40 mouse cellular contexts compared by ENCODE assay signal in genomic region chr2:164827146-164827850, GRCm38 (mm10). TPM values are rescaled to one million over a fixed set of nuclear protein-coding genes. Genes with fewer than 3 reads are reported as not detected.
DNase-seq lines count a peak whose midpoint lies in the region; ATAC-seq and TF ChIP-seq lines count a peak whose summit lies in the region.
"Had no signal": no experiment of that assay in that cellular context is flagged by ENCODE, and none has a peak within 500 bp of the region (broad histone marks: within the 10 kb centered on the region; RNA-seq: fewer than 3 reads in every experiment).

No protein-coding gene starts in this region.

- no peak overlapping the region for H3K4me2 ChIP-seq in midbrain, embryonic 13.5 days (replicated peaks)
- H3K4me2 ChIP-seq in midbrain, postnatal 0 days (ENCODE audit: low read depth, low read length, poor library complexity, severe bottlenecking) = no peak overlapping the region
- no peak overlapping the region for H3K4me2 ChIP-seq in kidney, embryonic 15.5 days
- no peak overlapping the region for H3K4me2 ChIP-seq in forebrain, embryonic 15.5 days (replicated peaks)
- H3K4me2 ChIP-seq: embryonic facial prominence, embryonic 13.5 days; forebrain, embryonic 12.5 days; heart, embryonic 13.5 days; neural tube, embryonic 12.5 days had no signal

- H3K4me1 ChIP-seq in midbrain, embryonic 13.5 days (replicated peaks) = peaks cover 18% of the 10 kb centered on the region
- peaks cover 5% of the 10 kb centered on the region; the same call in 1 of the 2 replicates for H3K4me1 ChIP-seq in midbrain, postnatal 0 days (ENCODE audit: insufficient read depth, low read length)
- peaks cover 2 to 24% of the 10 kb centered on the region in 2 experiments; a peak in 3 of 4 replicates for H3K4me1 ChIP-seq in MEL (ENCODE audit: control insufficient read depth in 1 of 2, insufficient read depth in 2 of 2, low read length in 2 of 2)
- peaks cover 16% of the 10 kb centered on the region for H3K4me1 ChIP-seq in kidney, embryonic 15.5 days
- H3K4me1 ChIP-seq in forebrain, embryonic 15.5 days = peaks cover 18% of the 10 kb centered on the region

- no peaks in the 10 kb centered on the region for H3K27me3 ChIP-seq in midbrain, embryonic 13.5 days
- H3K27me3 ChIP-seq in midbrain, postnatal 0 days (ENCODE audit: insufficient read depth, low read length) = no peaks in the 10 kb centered on the region
- no peaks in the 10 kb centered on the region for H3K27me3 ChIP-seq in MEL (ENCODE audit: control insufficient read depth in 1 of 2, insufficient read depth in 2 of 2, low read length in 2 of 2)
- H3K27me3 ChIP-seq in kidney, embryonic 15.5 days = no peaks in the 10 kb centered on the region
- H3K27me3 ChIP-seq in forebrain, embryonic 15.5 days = no peaks in the 10 kb centered on the region
- H3K27me3 ChIP-seq: embryonic facial prominence, embryonic 13.5 days; forebrain, embryonic 12.5 days; heart, embryonic 13.5 days; neural tube, embryonic 12.5 days had no signal

- WGBS in midbrain, embryonic 13.5 days = 87% methylated on average over 16 of the region's 16 CpGs
- WGBS in midbrain, postnatal 0 days = 92% methylated on average over 16 of the region's 16 CpGs
- WGBS in kidney, embryonic 15.5 days = 87% methylated on average over 16 of the region's 16 CpGs
- 90% methylated on average over 16 of the region's 16 CpGs for WGBS in forebrain, embryonic 15.5 days

- no peak for TF ChIP-seq RAD21 in MEL (IDR thresholded peaks at IDR 0.05; ENCODE audit: low read depth, low read length)

- peak in 1 of 2 experiments; percentile 24; a peak in 1 of 4 replicates for TF ChIP-seq POLR2A in MEL (IDR thresholded peaks at IDR 0.05; ENCODE audit: control insufficient read depth in 1 of 2, insufficient read depth in 1 of 2, low read depth in 1 of 2, low read length in 2 of 2, poor library complexity in 1 of 2)

- TF ChIP-seq CTCF in midbrain, postnatal 0 days (IDR thresholded peaks at IDR 0.05) = no peak
- no peak for TF ChIP-seq CTCF in MEL (IDR thresholded peaks at IDR 0.05 in 2 of 3, conservative IDR thresholded peaks at IDR 0.05 in 1 of 3; ENCODE audit: control insufficient read depth in 1 of 3, insufficient read depth in 1 of 3, low read depth in 2 of 3, low read length in 3 of 3, poor library complexity in 1 of 3, severe bottlenecking in 1 of 3)

- TF ChIP-seq EP300 in MEL (IDR thresholded peaks at IDR 0.05; ENCODE audit: low read depth in 1 of 2, low read length in 2 of 2) = peak in 1 of 2 experiments; percentile 53; a peak in 2 of 4 replicates

- H3K27ac ChIP-seq in midbrain, embryonic 13.5 days = no peak overlapping the region
- H3K27ac ChIP-seq in midbrain, postnatal 0 days (ENCODE audit: low read depth, low read length) = no peak overlapping the region
- H3K27ac ChIP-seq in MEL (ENCODE audit: control insufficient read depth, low read depth, low read length) = peak overlapping the region; percentile 72
- H3K27ac ChIP-seq in kidney, embryonic 15.5 days = no peak overlapping the region
- no peak overlapping the region for H3K27ac ChIP-seq in forebrain, embryonic 15.5 days (replicated peaks)
- H3K27ac ChIP-seq: embryonic facial prominence, embryonic 13.5 days; forebrain, embryonic 12.5 days; heart, adult 2 months; heart, embryonic 13.5 days; midbrain, embryonic 10.5 days; neural tube, embryonic 12.5 days had no signal

- 0 out of 2 replicates have a peak overlapping the region, but pooled peaks have one; percentile 16 for H3K9ac ChIP-seq in midbrain, embryonic 13.5 days (replicated peaks)
- no peak overlapping the region for H3K9ac ChIP-seq in midbrain, postnatal 0 days (replicated peaks; ENCODE audit: low read length, poor library complexity, severe bottlenecking)
- H3K9ac ChIP-seq in MEL (ENCODE audit: control insufficient read depth, low read depth, low read length, poor library complexity, severe bottlenecking) = peak overlapping the region; percentile 38
- H3K9ac ChIP-seq in kidney, embryonic 15.5 days = no peak overlapping the region
- no peak overlapping the region for H3K9ac ChIP-seq in forebrain, embryonic 15.5 days (replicated peaks)
- H3K9ac ChIP-seq: embryonic facial prominence, embryonic 13.5 days; forebrain, embryonic 12.5 days; heart, embryonic 13.5 days; neural tube, embryonic 12.5 days had no signal

- H3K79me2 ChIP-seq in MEL (ENCODE audit: control insufficient read depth, insufficient read depth, low read length, poor library complexity) = peaks cover 4% of the 10 kb centered on the region

- DNase-seq in midbrain, postnatal 0 days (ENCODE audit: low spot score) = no peak
- peak; percentile 79 for DNase-seq in MEL (ENCODE audit: low read depth, low spot score)
- DNase-seq: adrenal gland, postnatal 25 days; B cell, adult 2 months; cerebellum, adult 18-20 months; cerebellum, postnatal 10 days; gastrocnemius, postnatal 36 days; heart, adult 2 months; heart, postnatal 10 days; kidney, adult 2 months; kidney, postnatal 10 days; lung, adult 18-20 months; right cerebral cortex, adult 18-20 months; spleen, adult 18-20 months; thymus, postnatal 4 days had no signal

- ATAC-seq in midbrain, embryonic 13.5 days = no peak
- no peak for ATAC-seq in midbrain, postnatal 0 days (ENCODE audit: low FRiP score)
- ATAC-seq in erythroid progenitor cell, adult 5-6 weeks (replicated peaks; ENCODE audit: low FRiP score, poor library complexity, severe bottlenecking) = peak; percentile 31; the same call in 1 of the 2 replicates
- ATAC-seq in megakaryocyte-erythroid progenitor cell, adult 5-6 weeks (replicated peaks; ENCODE audit: low FRiP score, low TSS enrichment, poor library complexity, severe bottlenecking) = 0 out of 2 replicates have a peak, but pooled peaks have one; percentile 11
- ATAC-seq in kidney, embryonic 15.5 days (replicated peaks; ENCODE audit: low FRiP score) = no peak
- no peak for ATAC-seq in forebrain, embryonic 15.5 days (replicated peaks)
- ATAC-seq: hindbrain, embryonic 16.5 days; lung, postnatal 0 days; midbrain, embryonic 16.5 days had no signal

- peaks cover 47% of the 10 kb centered on the region for H3K36me3 ChIP-seq in midbrain, embryonic 13.5 days
- peaks cover 21% of the 10 kb centered on the region for H3K36me3 ChIP-seq in midbrain, postnatal 0 days (ENCODE audit: insufficient read depth, low read length)
- H3K36me3 ChIP-seq in MEL (ENCODE audit: control insufficient read depth in 1 of 2, insufficient read depth in 2 of 2, low read length in 2 of 2) = peaks cover 0 to 19% of the 10 kb centered on the region in 2 experiments; a peak in 2 of 4 replicates
- peaks cover 48% of the 10 kb centered on the region for H3K36me3 ChIP-seq in kidney, embryonic 15.5 days
- H3K36me3 ChIP-seq in forebrain, embryonic 15.5 days = peaks cover 28% of the 10 kb centered on the region

- no peak overlapping the region for H3K4me3 ChIP-seq in midbrain, embryonic 13.5 days (replicated peaks)
- no peak overlapping the region for H3K4me3 ChIP-seq in midbrain, postnatal 0 days (ENCODE audit: low read depth, low read length)
- H3K4me3 ChIP-seq in MEL (ENCODE audit: control insufficient read depth in 1 of 2, insufficient read depth in 1 of 2, low read depth in 2 of 2, low read length in 2 of 2) = no peak overlapping the region
- no peak overlapping the region for H3K4me3 ChIP-seq in kidney, embryonic 15.5 days (replicated peaks)
- no peak overlapping the region for H3K4me3 ChIP-seq in forebrain, embryonic 15.5 days
- H3K4me3 ChIP-seq: embryonic facial prominence, embryonic 13.5 days; erythroblast, embryonic 14.5 days; forebrain, embryonic 12.5 days; heart, adult 2 months; heart, embryonic 13.5 days; midbrain, embryonic 10.5 days; myocyte; neural tube, embryonic 12.5 days had no signal

- H3K9me3 ChIP-seq in midbrain, embryonic 13.5 days = no peaks in the 10 kb centered on the region
- no peaks in the 10 kb centered on the region for H3K9me3 ChIP-seq in midbrain, postnatal 0 days (ENCODE audit: low read length)
- H3K9me3 ChIP-seq in MEL (replicated peaks; ENCODE audit: insufficient read depth, low read length) = no peaks in the 10 kb centered on the region
- H3K9me3 ChIP-seq in kidney, embryonic 15.5 days (replicated peaks) = no peaks in the 10 kb centered on the region
- H3K9me3 ChIP-seq in forebrain, embryonic 15.5 days = no peaks in the 10 kb centered on the region
- H3K9me3 ChIP-seq: embryonic facial prominence, embryonic 13.5 days; forebrain, embryonic 12.5 days; heart, embryonic 13.5 days; midbrain, embryonic 10.5 days; neural tube, embryonic 12.5 days had no signal

RNA-seq across cellular contexts. Expression of gene Spata25, which starts 1.0 kb away (rescaled TPM):
- not detected in 2 replicates for polyA plus RNA-seq in midbrain, embryonic 13.5 days (2015; fragmentation: Nextera tagmentation; extraction: Ambion mirVana)
- total RNA-seq in midbrain, postnatal 0 days (2014; rRNA removed) = 1.1 TPM in 1 of 2 replicates, not detected in the other
- not detected in 2 replicates for polyA plus RNA-seq in midbrain, postnatal 0 days (2015; fragmentation: Nextera tagmentation; extraction: Ambion mirVana)
- 0.42 and 0.50 TPM in 2 replicates for total RNA-seq in MEL (2012; rRNA removed)
- polyA plus RNA-seq in MEL (2012; ENCODE audit: insufficient read depth in 1 of 2, insufficient read length in 2 of 2, low read depth in 1 of 2, low replicate concordance in 2 of 2, missing spikeins in 1 of 2) = under 1 TPM in 1 of 2 experiments, not detected in 1; 0.13 TPM
- total RNA-seq in erythroid progenitor cell, adult 5-6 weeks (2015; ENCODE audit: low replicate concordance) = not detected in 2 replicates
- total RNA-seq in erythroid progenitor cell, adult 5-6 weeks (2017; ENCODE audit: low replicate concordance) = not detected in 2 replicates
- total RNA-seq in megakaryocyte-erythroid progenitor cell, adult 5-6 weeks (2014; fragmentation: Nextera tagmentation) = not detected in 2 replicates
- total RNA-seq in megakaryocyte-erythroid progenitor cell, adult 5-6 weeks (2017) = not detected in 2 replicates
- polyA plus RNA-seq in kidney, embryonic 15.5 days (2015; fragmentation: Nextera tagmentation; extraction: Ambion mirVana) = 0.21 TPM in 1 of 2 replicates, not detected in the other
- not detected in 2 replicates for polyA plus RNA-seq in forebrain, embryonic 15.5 days (2015; fragmentation: Nextera tagmentation; extraction: Ambion mirVana)
- total RNA-seq: adrenal gland, adult 18-20 months; adrenal gland, postnatal 25 days; common myeloid progenitor, adult 5-6 weeks; gastrocnemius, adult 18-20 months; hematopoietic stem cell, adult 5-6 weeks; left cerebral cortex, adult 18-20 months; left cerebral cortex, postnatal 25 days had no signal
- polyA plus RNA-seq: brain, embryonic 14.5 days; embryonic facial prominence, embryonic 13.5 days; erythroblast, embryonic 14.5 days; forebrain, embryonic 12.5 days; frontal cortex, adult 2 months; heart, embryonic 13.5 days; hindbrain, embryonic 16.5 days; intestine, embryonic 14.5 days; kidney, adult 2 months; lung, postnatal 0 days; midbrain, embryonic 10.5 days; midbrain, embryonic 16.5 days; neural tube, embryonic 12.5 days; stomach, embryonic 16.5 days had no signal

RNA-seq across cellular contexts. Expression of gene Zswim1, which starts 4.8 kb away (rescaled TPM):
- polyA plus RNA-seq in midbrain, embryonic 13.5 days (2015; fragmentation: Nextera tagmentation; extraction: Ambion mirVana) = 25.4 and 25.8 TPM in 2 replicates
- 24.8 and 25.1 TPM in 2 replicates for total RNA-seq in midbrain, postnatal 0 days (2014; rRNA removed)
- 35.3 and 36.0 TPM in 2 replicates for polyA plus RNA-seq in midbrain, postnatal 0 days (2015; fragmentation: Nextera tagmentation; extraction: Ambion mirVana)
- total RNA-seq in MEL (2012; rRNA removed) = 7.1 and 8.2 TPM in 2 replicates
- 10 to 100 TPM in 1 of 2 experiments, not detected in 1; 17.4 TPM for polyA plus RNA-seq in MEL (2012; ENCODE audit: insufficient read depth in 1 of 2, insufficient read length in 2 of 2, low read depth in 1 of 2, low replicate concordance in 2 of 2, missing spikeins in 1 of 2)
- 1.1 and 5.4 TPM in 2 replicates for total RNA-seq in erythroid progenitor cell, adult 5-6 weeks (2015; ENCODE audit: low replicate concordance)
- total RNA-seq in erythroid progenitor cell, adult 5-6 weeks (2017; ENCODE audit: low replicate concordance) = 0.30 TPM in 1 of 2 replicates, not detected in the other
- total RNA-seq in megakaryocyte-erythroid progenitor cell, adult 5-6 weeks (2014; fragmentation: Nextera tagmentation) = 11.0 and 14.2 TPM in 2 replicates
- 2.5 and 3.3 TPM in 2 replicates for total RNA-seq in megakaryocyte-erythroid progenitor cell, adult 5-6 weeks (2017)
- polyA plus RNA-seq in kidney, embryonic 15.5 days (2015; fragmentation: Nextera tagmentation; extraction: Ambion mirVana) = 18.4 and 19.8 TPM in 2 replicates
- 22.8 TPM in 2 replicates for polyA plus RNA-seq in forebrain, embryonic 15.5 days (2015; fragmentation: Nextera tagmentation; extraction: Ambion mirVana)

RNA-seq across cellular contexts. Expression of gene Ctsa, which starts 5.4 kb away (rescaled TPM):
- polyA plus RNA-seq in midbrain, embryonic 13.5 days (2015; fragmentation: Nextera tagmentation; extraction: Ambion mirVana) = 92.0 and 94.2 TPM in 2 replicates
- total RNA-seq in midbrain, postnatal 0 days (2014; rRNA removed) = 110 and 112 TPM in 2 replicates
- 101 and 102 TPM in 2 replicates for polyA plus RNA-seq in midbrain, postnatal 0 days (2015; fragmentation: Nextera tagmentation; extraction: Ambion mirVana)
- 46.3 and 50.5 TPM in 2 replicates for total RNA-seq in MEL (2012; rRNA removed)
- polyA plus RNA-seq in MEL (2012; ENCODE audit: insufficient read depth in 1 of 2, insufficient read length in 2 of 2, low read depth in 1 of 2, low replicate concordance in 2 of 2, missing spikeins in 1 of 2) = 10 to 100 TPM in 1 of 2 experiments, not detected in 1; 87.7 TPM
- total RNA-seq in erythroid progenitor cell, adult 5-6 weeks (2015; ENCODE audit: low replicate concordance) = 34.0 and 35.3 TPM in 2 replicates
- total RNA-seq in erythroid progenitor cell, adult 5-6 weeks (2017; ENCODE audit: low replicate concordance) = 38.9 and 43.0 TPM in 2 replicates
- 63.5 and 87.0 TPM in 2 replicates for total RNA-seq in megakaryocyte-erythroid progenitor cell, adult 5-6 weeks (2014; fragmentation: Nextera tagmentation)
- total RNA-seq in megakaryocyte-erythroid progenitor cell, adult 5-6 weeks (2017) = 40.0 and 58.0 TPM in 2 replicates
- polyA plus RNA-seq in kidney, embryonic 15.5 days (2015; fragmentation: Nextera tagmentation; extraction: Ambion mirVana) = 160 and 170 TPM in 2 replicates
- 97.7 and 98.4 TPM in 2 replicates for polyA plus RNA-seq in forebrain, embryonic 15.5 days (2015; fragmentation: Nextera tagmentation; extraction: Ambion mirVana)

RNA-seq across cellular contexts. Expression of gene Neurl2, which starts 6.0 kb away (rescaled TPM):
- polyA plus RNA-seq in midbrain, embryonic 13.5 days (2015; fragmentation: Nextera tagmentation; extraction: Ambion mirVana) = 4.7 TPM in 2 replicates
- total RNA-seq in midbrain, postnatal 0 days (2014; rRNA removed) = 10.4 and 11.2 TPM in 2 replicates
- 7.6 and 7.8 TPM in 2 replicates for polyA plus RNA-seq in midbrain, postnatal 0 days (2015; fragmentation: Nextera tagmentation; extraction: Ambion mirVana)
- total RNA-seq in MEL (2012; rRNA removed) = 1.6 and 2.0 TPM in 2 replicates
- polyA plus RNA-seq in MEL (2012; ENCODE audit: insufficient read depth in 1 of 2, insufficient read length in 2 of 2, low read depth in 1 of 2, low replicate concordance in 2 of 2, missing spikeins in 1 of 2) = 1 to 10 TPM in 1 of 2 experiments, not detected in 1; 2.6 TPM
- not detected in 2 replicates for total RNA-seq in erythroid progenitor cell, adult 5-6 weeks (2015; ENCODE audit: low replicate concordance)
- total RNA-seq in erythroid progenitor cell, adult 5-6 weeks (2017; ENCODE audit: low replicate concordance) = 1.2 TPM in 1 of 2 replicates, not detected in the other
- total RNA-seq in megakaryocyte-erythroid progenitor cell, adult 5-6 weeks (2014; fragmentation: Nextera tagmentation) = 0.26 and 1.8 TPM in 2 replicates
- total RNA-seq in megakaryocyte-erythroid progenitor cell, adult 5-6 weeks (2017) = 2.3 TPM in 1 of 2 replicates, not detected in the other
- polyA plus RNA-seq in kidney, embryonic 15.5 days (2015; fragmentation: Nextera tagmentation; extraction: Ambion mirVana) = 7.0 and 8.9 TPM in 2 replicates
- polyA plus RNA-seq in forebrain, embryonic 15.5 days (2015; fragmentation: Nextera tagmentation; extraction: Ambion mirVana) = 5.6 and 6.5 TPM in 2 replicates
- total RNA-seq: hematopoietic stem cell, adult 5-6 weeks had no signal

RNA-seq across cellular contexts. Expression of gene Zswim3, which starts 22.4 kb away (rescaled TPM):
- polyA plus RNA-seq in midbrain, embryonic 13.5 days (2015; fragmentation: Nextera tagmentation; extraction: Ambion mirVana) = 15.2 and 15.5 TPM in 2 replicates
- 6.4 and 7.7 TPM in 2 replicates for total RNA-seq in midbrain, postnatal 0 days (2014; rRNA removed)
- 5.5 and 7.4 TPM in 2 replicates for polyA plus RNA-seq in midbrain, postnatal 0 days (2015; fragmentation: Nextera tagmentation; extraction: Ambion mirVana)
- total RNA-seq in MEL (2012; rRNA removed) = 4.7 and 4.8 TPM in 2 replicates
- polyA plus RNA-seq in MEL (2012; ENCODE audit: insufficient read depth in 1 of 2, insufficient read length in 2 of 2, low read depth in 1 of 2, low replicate concordance in 2 of 2, missing spikeins in 1 of 2) = 1 to 10 TPM in 1 of 2 experiments, not detected in 1; 5.9 TPM
- 2.5 and 7.2 TPM in 2 replicates for total RNA-seq in erythroid progenitor cell, adult 5-6 weeks (2015; ENCODE audit: low replicate concordance)
- total RNA-seq in erythroid progenitor cell, adult 5-6 weeks (2017; ENCODE audit: low replicate concordance) = 1.3 and 2.3 TPM in 2 replicates
- total RNA-seq in megakaryocyte-erythroid progenitor cell, adult 5-6 weeks (2014; fragmentation: Nextera tagmentation) = 6.8 and 6.9 TPM in 2 replicates
- total RNA-seq in megakaryocyte-erythroid progenitor cell, adult 5-6 weeks (2017) = 1.8 and 4.4 TPM in 2 replicates
- 9.0 and 9.2 TPM in 2 replicates for polyA plus RNA-seq in kidney, embryonic 15.5 days (2015; fragmentation: Nextera tagmentation; extraction: Ambion mirVana)
- polyA plus RNA-seq in forebrain, embryonic 15.5 days (2015; fragmentation: Nextera tagmentation; extraction: Ambion mirVana) = 13.9 and 14.5 TPM in 2 replicates

Comparison
In these comparisons a context has a peak if more than half of its experiments do, and no peak if none do; other contexts are left out.
1. H3K9ac ChIP-seq: peak in midbrain, embryonic 13.5 days (single experiment) and MEL (single experiment); none in midbrain, postnatal 0 days (single experiment), kidney, embryonic 15.5 days (single experiment) and forebrain, embryonic 15.5 days (single experiment).
2. ATAC-seq: peak in erythroid progenitor cell, adult 5-6 weeks (single experiment) and megakaryocyte-erythroid progenitor cell, adult 5-6 weeks (single experiment); none in midbrain, embryonic 13.5 days (single experiment), midbrain, postnatal 0 days (single experiment), kidney, embryonic 15.5 days (single experiment) and forebrain, embryonic 15.5 days (single experiment).